Mouse (Mus musculus) embryonic facial prominence, embryonic 10.5 days (tissue): ENCODE measurements around the gene Hist1h2bh. TPM values are rescaled to one million over a fixed set of nuclear protein-coding genes. Genes with fewer than 3 reads are reported as not detected.

Source experiments
- DNase-seq: peaks from one replicate; pipeline ENCODE4 v3.0.0-alpha.2; 2017; ENCODE audit warnings: low spot score
- H3K27ac ChIP-seq: fragments of 300-500 bp; sonication (generic); replicated peaks from 2 replicates; pipeline ENCODE4 v1.5.1; 2016; ENCODE audit warnings: mild to moderate bottlenecking
- H3K27me3 ChIP-seq: fragments of 300-500 bp; sonication (generic); replicated peaks from 2 replicates; pipeline ENCODE4 v1.6.1; 2016; ENCODE audit warnings: low read depth, mild to moderate bottlenecking; ENCODE audit not compliant: poor library complexity, severe bottlenecking
- H3K36me3 ChIP-seq: fragments of 300-500 bp; sonication (generic); replicated peaks from 2 replicates; pipeline ENCODE4 v1.6.1; 2016; ENCODE audit warnings: mild to moderate bottlenecking, moderate library complexity
- H3K4me1 ChIP-seq: fragments of 300-500 bp; sonication (generic); 2 replicates; pipeline ENCODE4 v1.6.1; 2016
- H3K4me3 ChIP-seq: fragments of 300-500 bp; sonication (generic); 2 replicates; pipeline ENCODE4 v1.5.1; 2016; ENCODE audit warnings: mild to moderate bottlenecking, moderate library complexity
- H3K9me3 ChIP-seq: fragments of 300-500 bp; sonication (generic); 2 replicates; pipeline ENCODE4 v1.6.1; 2016; ENCODE audit warnings: mild to moderate bottlenecking
- WGBS: fragments of 180-500 bp; shearing (Covaris S2); methylation state at CpG from one replicate; pipeline ENCODE4 v1.1.7; 2016; 5-methylcytosine and 5-hydroxymethylcytosine counted together
- microRNA-seq: library from miRNA; unstranded; fragments of <30 nt; microRNA quantifications from one replicate; pipeline ENCODE4, GENCODE M21; 2017
- polyA plus RNA-seq: library from polyadenylated mRNA; unstranded; fragments of >200 nt; fragmentation: Nextera tagmentation; extraction: Ambion mirVana; gene quantifications from 2 replicates; pipeline ENCODE4 v1.2.1, GENCODE M21; 2016

The Hist1h2bh gene
- polyA plus RNA-seq, 1 experiment from 2014 or later = 1.1 TPM

DNA sequence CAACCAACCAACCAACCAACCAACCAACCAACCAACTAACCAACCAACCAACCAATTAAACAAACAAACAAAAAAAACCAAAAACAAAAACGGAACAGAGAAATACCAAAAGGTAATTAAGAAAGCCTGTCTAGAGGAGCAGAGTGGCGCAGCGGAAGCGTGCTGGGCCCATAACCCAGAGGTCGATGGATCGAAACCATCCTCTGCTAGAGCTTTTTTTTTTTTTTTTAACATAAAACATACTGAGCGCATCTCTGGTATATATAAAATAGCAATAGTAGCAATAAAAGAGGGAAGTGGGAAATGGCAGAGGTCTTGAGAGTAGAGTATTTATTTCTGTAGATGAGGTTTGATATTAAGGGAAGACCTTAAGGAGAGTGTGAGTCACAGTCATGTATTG lies 43.2 kb downstream of the Hist1h2bh start:
- DNase-seq = peak; percentile 19
- Histone ChIP-seq H3K4me1 (peaks cover 53% of the 10 kb centered on the region), H3K27ac (no peak overlapping the region), H3K9me3 (no peaks in the 10 kb centered on the region), H3K4me3 (peak overlapping the region; percentile 56), H3K36me3 (no peaks in the 10 kb centered on the region), H3K27me3 (no peaks in the 10 kb centered on the region)
- 2% methylated on average over 7 of the region's 7 CpGs for WGBS

DNA sequence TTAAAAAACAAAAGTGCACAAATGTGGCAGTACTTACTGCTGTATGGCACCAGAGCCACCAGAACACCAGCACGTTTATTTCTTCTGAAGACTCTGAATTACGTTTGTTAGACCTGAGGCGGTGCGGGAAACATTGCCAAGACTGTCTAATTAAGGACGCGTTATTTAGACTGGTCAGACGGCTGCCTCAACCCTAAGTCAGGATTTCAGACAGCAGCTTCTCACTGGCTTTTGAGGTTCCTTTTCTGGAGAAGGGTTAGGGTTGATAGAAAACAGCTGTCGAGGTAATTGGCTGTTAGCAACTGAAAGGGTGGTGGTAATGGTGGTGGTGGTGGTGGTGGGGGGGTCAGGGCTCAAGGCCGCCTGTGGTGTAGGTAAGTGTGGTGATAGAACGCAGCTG lies 44.5 kb downstream of the Hist1h2bh start:
- Histone ChIP-seq H3K27me3 (no peaks in the 10 kb centered on the region), H3K4me1 (peaks cover 45% of the 10 kb centered on the region), H3K36me3 (no peaks in the 10 kb centered on the region), H3K27ac (peak overlapping the region; percentile 44), H3K4me3 (peak overlapping the region; percentile 56), H3K9me3 (no peaks in the 10 kb centered on the region)
- DNase-seq = peak; percentile 68
- WGBS = 3% methylated on average over 10 of the region's 10 CpGs

DNA sequence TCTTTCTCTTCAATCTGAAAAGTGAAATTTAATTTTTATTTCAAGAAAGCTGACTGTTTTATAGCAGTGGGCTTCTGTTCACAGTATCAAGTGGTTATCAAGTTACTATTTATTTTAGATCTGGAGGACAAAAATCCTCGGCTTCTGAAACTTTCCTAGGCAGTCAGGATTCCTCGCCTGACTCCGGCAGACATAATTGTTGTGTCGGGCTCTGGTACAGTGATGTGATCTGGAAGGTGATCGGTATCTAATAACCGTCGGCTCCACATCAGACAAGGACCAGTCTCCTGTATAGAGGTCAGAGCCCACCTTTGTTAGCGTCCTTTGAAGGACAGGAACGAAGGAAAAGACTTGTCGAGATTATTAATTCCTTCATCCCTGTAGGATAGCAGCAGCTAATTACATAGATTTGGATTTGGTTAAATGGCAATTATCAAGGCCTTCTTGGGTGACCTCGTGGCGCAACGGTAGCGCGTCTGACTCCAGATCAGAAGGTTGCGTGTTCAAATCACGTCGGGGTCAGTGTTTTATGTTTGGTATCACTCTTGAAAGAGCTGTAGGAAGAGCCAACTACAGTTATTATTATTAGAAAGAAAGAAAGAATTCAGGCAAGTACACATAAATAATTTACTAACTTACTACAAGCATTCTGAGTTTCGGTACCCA lies 45.4 kb downstream of the Hist1h2bh start:
- peak; percentile 76 for DNase-seq
- H3K27me3 ChIP-seq = peaks cover 2% of the 10 kb centered on the region
- peak overlapping the region; percentile 56 for H3K4me3 ChIP-seq
- WGBS = under 1% methylated on average over 19 of the region's 19 CpGs
- no peaks in the 10 kb centered on the region for H3K36me3 ChIP-seq
- H3K9me3 ChIP-seq = no peaks in the 10 kb centered on the region
- H3K4me1 ChIP-seq = peaks cover 41% of the 10 kb centered on the region
- no peak overlapping the region for H3K27ac ChIP-seq

DNA sequence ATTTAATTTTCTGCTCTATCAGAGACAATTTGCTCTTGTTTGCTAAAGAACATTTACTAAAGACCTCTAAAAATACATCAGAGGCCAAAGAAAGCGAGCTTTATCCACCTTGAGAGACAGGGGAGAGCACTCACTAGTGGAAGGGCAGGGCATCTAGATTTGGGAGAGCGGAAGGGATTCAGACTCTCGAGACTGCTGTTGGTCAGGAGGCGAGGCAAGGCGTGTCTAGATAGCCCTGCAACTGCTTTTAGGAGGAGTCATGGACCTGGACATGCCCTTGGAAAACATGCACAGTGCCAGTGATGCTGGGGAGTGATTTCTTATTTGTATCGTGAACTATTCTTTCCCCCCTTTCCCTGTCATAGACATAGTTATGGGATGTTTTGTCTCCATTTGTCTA lies 47.7 kb downstream of the Hist1h2bh start:
- Histone ChIP-seq H3K4me3 (no peak overlapping the region), H3K36me3 (no peaks in the 10 kb centered on the region), H3K4me1 (peaks cover 32% of the 10 kb centered on the region), H3K27me3 (peaks cover 8% of the 10 kb centered on the region), H3K9me3 (no peaks in the 10 kb centered on the region), H3K27ac (no peak overlapping the region)
- DNase-seq = no peak
- WGBS = 73% methylated on average over 6 of the region's 6 CpGs

DNA sequence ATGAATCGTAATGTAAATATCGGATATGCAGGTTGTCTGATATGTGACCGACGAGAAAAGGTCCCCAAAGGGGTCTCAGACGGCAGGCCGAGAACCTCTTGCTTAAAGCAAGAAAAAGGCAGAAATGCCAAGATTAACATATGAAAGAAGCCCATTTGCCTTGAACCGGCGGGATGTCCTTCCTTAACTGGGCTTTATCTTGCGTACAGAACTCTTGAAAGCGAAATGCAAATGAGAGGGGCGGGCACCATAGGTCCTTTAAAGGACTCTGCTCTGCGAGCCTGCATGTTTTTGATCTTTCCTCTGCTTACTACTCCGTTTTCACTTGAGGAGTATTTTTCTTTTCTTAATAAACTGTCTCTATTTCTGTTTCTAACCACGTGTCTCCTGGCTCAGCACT lies 51.2 kb downstream of the Hist1h2bh start:
- H3K27me3 ChIP-seq = peaks cover 16% of the 10 kb centered on the region
- H3K36me3 ChIP-seq = no peaks in the 10 kb centered on the region
- H3K9me3 ChIP-seq = no peaks in the 10 kb centered on the region
- WGBS = 6% methylated on average over 14 of the region's 14 CpGs
- H3K4me3 ChIP-seq = peak overlapping the region; percentile 51
- peaks cover 19% of the 10 kb centered on the region for H3K4me1 ChIP-seq
- no peak overlapping the region for H3K27ac ChIP-seq
- no peak for DNase-seq

Small RNA genes lying within 50 kb of the gene (microRNA-seq; reads per million reads assigned to microRNA genes)
- gene Gm44297 (not detected), gene Gm44359 (not detected), gene Gm44394 (not detected), gene n-TStga1 (1.8 reads per million)

Other genes starting within 250 kb of the Hist1h2bh start
- gene Zfp322a, start 174.2 kb downstream of the Hist1h2bh start, polyA plus RNA-seq = 59.9 and 60.6 TPM in 2 replicates
- gene Abt1, start 119.5 kb downstream of the Hist1h2bh start, polyA plus RNA-seq = 15.0 and 15.6 TPM in 2 replicates
- gene Btn1a1, start 77.5 kb downstream of the Hist1h2bh start, polyA plus RNA-seq = 0.12 and 0.16 TPM in 2 replicates
- 0.99 and 1.2 TPM in 2 replicates for gene Btn2a2, start 54.5 kb downstream of the Hist1h2bh start, polyA plus RNA-seq
- gene Hist1h4h, start 12.3 kb downstream of the Hist1h2bh start, polyA plus RNA-seq = 2.7 and 3.0 TPM in 2 replicates
- 4.8 and 5.5 TPM in 2 replicates for gene Hist1h2af, start 9.5 kb downstream of the Hist1h2bh start, polyA plus RNA-seq
- gene Hist1h3g, start 8.0 kb downstream of the Hist1h2bh start, polyA plus RNA-seq = 6.5 and 7.7 TPM in 2 replicates
- gene Hist1h3f, start 660 bp upstream of the Hist1h2bh start, polyA plus RNA-seq = 0.97 and 1.2 TPM in 2 replicates
- 1.00 and 1.2 TPM in 2 replicates for gene Hist1h4f, start 8.3 kb upstream of the Hist1h2bh start, polyA plus RNA-seq
- 0.58 and 0.60 TPM in 2 replicates for gene Hist1h1d, start 9.9 kb upstream of the Hist1h2bh start, polyA plus RNA-seq
- 5.8 and 6.8 TPM in 2 replicates for gene Hist1h3e, start 19.0 kb upstream of the Hist1h2bh start, polyA plus RNA-seq
- 96.8 and 97.7 TPM in 2 replicates for gene Hist1h2ae, start 27.8 kb upstream of the Hist1h2bh start, polyA plus RNA-seq
- gene Hist1h2bg, start 28.0 kb upstream of the Hist1h2bh start, polyA plus RNA-seq = 7.0 and 9.8 TPM in 2 replicates
- 4.0 and 4.8 TPM in 2 replicates for gene Hist1h2bf, start 30.8 kb upstream of the Hist1h2bh start, polyA plus RNA-seq
- 0.97 and 3.8 TPM in 2 replicates for gene Hist1h2ad, start 31.0 kb upstream of the Hist1h2bh start, polyA plus RNA-seq
- gene Hist1h3d, start 32.4 kb upstream of the Hist1h2bh start, polyA plus RNA-seq = 9.3 and 10.5 TPM in 2 replicates
- gene Hist1h4d, start 38.2 kb upstream of the Hist1h2bh start, polyA plus RNA-seq = 97.2 and 97.7 TPM in 2 replicates
- gene Hist1h2be, start 77.7 kb upstream of the Hist1h2bh start, polyA plus RNA-seq = 3.1 and 4.0 TPM in 2 replicates
- 18.4 and 19.5 TPM in 2 replicates for gene Hist1h1e, start 79.2 kb upstream of the Hist1h2bh start, polyA plus RNA-seq
- 0.91 and 1.3 TPM in 2 replicates for gene Hist1h2ac, start 140.6 kb upstream of the Hist1h2bh start, polyA plus RNA-seq
- 19.0 and 20.3 TPM in 2 replicates for gene Hist1h2bc, start 140.8 kb upstream of the Hist1h2bh start, polyA plus RNA-seq
- 0.28 TPM in 1 of 2 replicates, not detected in the other for gene Hist1h1t, start 152.4 kb upstream of the Hist1h2bh start, polyA plus RNA-seq
- gene Hist1h4c, start 155.1 kb upstream of the Hist1h2bh start, polyA plus RNA-seq = 6.6 and 6.8 TPM in 2 replicates
- 1.5 and 2.0 TPM in 2 replicates for gene Hfe, start 167.5 kb upstream of the Hist1h2bh start, polyA plus RNA-seq
- 9.1 and 9.2 TPM in 2 replicates for gene Hist1h1c, start 195.4 kb upstream of the Hist1h2bh start, polyA plus RNA-seq
- 8.6 and 10.0 TPM in 2 replicates for gene Hist1h3c, start 202.2 kb upstream of the Hist1h2bh start, polyA plus RNA-seq
- 1.9 and 2.9 TPM in 2 replicates for gene Hist1h2bb, start 203.3 kb upstream of the Hist1h2bh start, polyA plus RNA-seq
- gene Hist1h2ab, start 207.7 kb upstream of the Hist1h2bh start, polyA plus RNA-seq = 39.1 and 43.8 TPM in 2 replicates
- gene Hist1h3b, start 208.9 kb upstream of the Hist1h2bh start, polyA plus RNA-seq = 9.5 and 10.3 TPM in 2 replicates
- gene Hist1h4b, start 213.6 kb upstream of the Hist1h2bh start, polyA plus RNA-seq = 2.8 and 7.1 TPM in 2 replicates
- 0.54 and 0.65 TPM in 2 replicates for gene Hist1h4a, start 217.8 kb upstream of the Hist1h2bh start, polyA plus RNA-seq
- 4.7 and 5.0 TPM in 2 replicates for gene Hist1h3a, start 219.0 kb upstream of the Hist1h2bh start, polyA plus RNA-seq
- 2.7 and 4.0 TPM in 2 replicates for gene Hist1h1a, start 220.3 kb upstream of the Hist1h2bh start, polyA plus RNA-seq
- 0.26 TPM in 1 of 2 replicates, not detected in the other for gene Trim38, start 226.5 kb upstream of the Hist1h2bh start, polyA plus RNA-seq